Mouse (Mus musculus) thymus, postnatal 4 days (tissue): ENCODE measurements around the gene Gnptab.
A peak's percentile ranks its signal among the peaks of the same experiment; 100 is the strongest.
"Not testable (repeated sequence)": the region's sequence is repeated elsewhere in the genome, so short reads cannot be mapped to it uniquely, and the experiment has no call there.

Experiments
- DNase-seq: peaks from one replicate; pipeline ENCODE4 v3.0.0; 2021

Gnptab gene

DNA sequence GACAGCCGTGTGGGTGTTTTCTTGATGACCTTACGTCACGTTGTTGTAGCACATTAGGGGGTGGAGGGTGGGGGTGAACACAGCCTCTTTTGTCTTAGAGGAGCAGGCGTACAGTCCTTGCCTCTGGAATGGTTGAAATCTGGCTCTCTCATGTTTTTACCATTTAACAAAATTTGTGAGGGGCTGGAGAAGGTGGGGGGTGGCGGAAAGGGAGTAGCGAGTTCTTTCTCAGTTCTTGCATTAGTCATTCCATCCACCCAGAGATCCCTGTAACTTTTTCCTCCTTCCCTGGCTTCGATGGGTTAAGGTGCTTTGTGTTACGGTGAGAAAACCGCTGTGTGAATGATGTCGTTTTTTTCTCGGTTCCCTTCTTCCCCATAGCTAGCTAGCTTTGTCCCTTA, 41.2 kb downstream of the Gnptab start:
- DNase-seq = no peak

DNA sequence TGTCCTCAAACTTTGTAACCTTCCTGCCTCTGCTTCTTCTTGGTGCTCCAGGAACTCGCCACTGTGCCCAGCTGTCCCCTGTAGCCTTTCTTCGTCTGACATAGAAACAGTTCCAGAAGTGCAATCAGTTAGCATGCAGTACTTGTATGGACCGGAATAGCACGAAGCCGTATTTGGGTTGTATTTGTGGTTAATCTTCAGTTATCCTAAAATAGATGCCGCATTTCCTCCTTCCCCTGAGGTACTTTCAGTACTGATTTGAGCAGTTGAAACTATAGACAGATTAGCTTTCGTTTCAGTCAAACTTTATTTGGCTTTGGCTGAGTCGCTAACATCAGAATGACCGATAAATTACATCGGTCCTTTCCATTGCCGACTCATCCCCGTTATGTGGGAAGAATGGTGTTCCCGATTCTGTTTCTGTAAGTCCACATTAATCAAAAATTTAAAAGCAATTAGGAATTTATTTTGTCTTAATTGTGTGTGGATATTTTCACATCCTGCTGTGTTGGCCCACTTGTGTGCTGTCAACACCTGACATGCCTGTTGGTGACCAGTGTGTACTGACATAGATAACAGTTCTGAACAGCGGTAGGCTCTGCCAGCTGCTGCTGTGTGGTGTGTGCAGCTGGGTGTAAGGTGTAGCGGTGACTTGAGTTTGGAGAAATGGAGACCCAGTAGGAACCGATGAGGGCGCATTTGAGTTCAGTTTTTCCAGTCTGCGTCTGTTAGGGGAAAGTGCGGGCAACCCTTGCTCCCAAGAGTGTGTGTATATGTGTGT, 41.9 kb downstream of the Gnptab start:
- no peak for DNase-seq

DNA sequence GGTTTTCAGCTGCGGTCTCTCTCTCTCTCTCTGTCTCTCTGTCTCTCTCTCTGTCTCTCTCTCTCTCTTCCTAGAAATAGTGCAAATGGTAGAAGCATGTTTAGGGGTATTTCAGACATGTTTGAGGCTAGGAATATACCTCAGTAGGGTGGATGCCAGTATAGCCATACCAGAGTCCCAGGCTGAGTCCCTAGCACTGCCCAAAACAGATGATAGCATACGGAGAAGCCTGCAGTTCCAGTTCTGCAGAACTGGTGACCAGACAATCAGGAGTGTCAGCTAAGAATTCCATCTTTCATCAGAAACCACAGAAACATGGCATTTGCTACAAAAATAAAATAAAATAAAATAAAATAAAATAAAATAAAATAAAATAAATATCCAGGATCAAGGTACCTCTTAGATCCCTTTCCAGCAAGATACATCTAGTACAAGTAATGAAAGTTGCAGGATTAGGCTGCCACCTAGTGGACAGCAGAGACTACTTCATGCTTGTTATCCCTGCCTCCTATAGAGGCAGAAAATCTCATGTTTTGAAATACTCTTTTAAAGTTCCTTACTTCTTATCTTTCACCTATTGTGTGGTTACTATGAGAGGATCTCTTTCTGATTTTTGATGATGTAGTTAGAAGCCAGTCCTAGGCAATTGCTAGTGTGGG, 47.4 kb downstream of the Gnptab start:
- DNase-seq = peak; percentile 59

DNA sequence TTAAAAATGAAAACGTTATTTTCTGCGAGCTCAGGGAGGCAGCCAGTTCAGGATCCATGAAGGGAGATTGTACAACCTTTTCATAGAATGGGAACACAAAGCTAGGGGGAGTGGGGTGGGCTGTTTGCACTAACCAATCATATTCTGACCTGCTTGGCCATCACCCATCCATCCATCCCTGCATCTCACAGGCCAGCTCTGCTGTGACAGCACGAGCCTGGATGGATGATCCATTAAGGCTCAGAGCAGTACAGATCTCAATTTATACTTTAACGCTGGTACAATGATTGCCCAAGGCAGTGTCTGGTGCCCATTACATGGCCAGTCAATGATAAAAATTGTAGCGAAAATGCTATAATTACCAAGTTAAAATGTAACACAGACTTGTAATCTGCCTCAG, 48.0 kb downstream of the Gnptab start:
- DNase-seq = no peak

DNA sequence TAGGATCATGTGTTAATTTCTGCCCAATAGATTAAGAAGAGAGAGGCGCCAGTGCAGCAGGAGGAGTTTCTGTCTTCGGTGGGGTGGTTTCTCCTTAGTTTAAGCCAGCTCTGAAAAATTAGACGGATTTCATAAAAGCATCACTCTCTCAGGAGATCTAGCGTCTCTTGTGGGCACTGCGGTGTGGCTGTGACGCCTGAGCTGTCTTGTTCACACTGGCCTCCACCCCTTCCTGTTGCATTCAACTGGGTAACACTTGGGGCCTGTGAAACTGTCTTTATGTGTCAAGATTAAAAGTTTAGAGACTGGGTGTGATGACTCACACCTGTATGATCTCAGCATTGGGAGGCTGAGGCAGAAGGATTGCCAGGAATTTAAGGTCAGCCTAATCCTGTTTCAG, 49.1 kb downstream of the Gnptab start:
- DNase-seq = no peak

DNA sequence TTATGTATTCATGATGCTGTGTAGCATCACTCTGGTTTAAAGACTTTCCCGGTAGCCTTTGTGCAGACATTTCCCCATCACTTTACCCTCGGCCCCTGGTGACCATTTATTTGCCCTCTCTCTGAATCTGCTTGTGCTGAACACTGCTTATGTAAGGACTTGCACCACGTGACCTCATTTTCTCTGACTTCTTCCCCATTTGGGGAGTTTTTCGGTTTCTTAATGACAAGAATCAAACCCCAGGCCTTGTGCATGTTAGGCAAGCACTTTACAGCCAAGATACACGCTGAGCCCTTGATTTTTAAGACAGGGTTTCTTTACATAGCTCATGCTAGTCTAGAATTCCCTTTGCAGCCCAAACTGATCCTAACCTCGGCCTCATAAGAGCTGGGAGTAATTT, 62.3 kb downstream of the Gnptab start:
- DNase-seq = no peak

DNA sequence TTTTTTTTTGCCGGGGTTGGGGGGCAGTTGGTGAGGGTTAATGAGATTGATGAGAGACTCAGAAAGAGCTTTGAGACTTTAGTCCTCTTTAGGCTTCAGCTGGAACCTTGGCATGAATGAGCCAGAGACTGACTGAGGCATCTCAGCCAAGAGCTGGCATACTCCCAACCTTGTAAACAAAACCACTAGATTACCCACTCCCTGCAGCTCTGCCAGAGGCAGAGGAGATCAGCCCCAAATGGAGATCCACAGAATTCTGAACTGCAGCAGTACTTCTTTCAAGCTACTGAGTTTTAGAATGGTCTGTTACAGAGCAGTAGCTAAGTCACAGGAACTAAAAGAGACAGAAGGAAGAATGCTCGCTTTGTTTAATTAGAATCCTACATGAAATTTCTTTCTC, 72.3 kb downstream of the Gnptab start:
- no peak for DNase-seq

DNA sequence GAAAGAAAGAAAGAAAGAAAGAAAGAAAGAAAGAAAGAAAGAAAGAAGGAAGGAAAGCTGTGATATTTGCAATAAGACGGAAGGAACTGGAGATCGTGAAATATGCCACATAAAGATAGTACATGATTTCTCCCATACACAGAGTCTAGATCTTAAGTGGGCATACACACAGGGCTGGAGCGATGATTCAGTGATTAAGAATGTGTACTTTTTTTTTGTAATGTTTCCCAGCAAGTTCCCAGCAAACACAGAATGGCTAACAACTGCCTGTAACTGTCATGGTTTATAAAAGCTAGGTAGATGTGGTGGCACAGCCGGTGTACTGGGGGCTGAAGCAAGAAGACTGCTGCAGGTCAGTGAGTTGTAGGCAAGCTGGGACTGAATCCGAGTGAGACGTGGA, 73.1 kb downstream of the Gnptab start:
- DNase-seq = no peak

DNA sequence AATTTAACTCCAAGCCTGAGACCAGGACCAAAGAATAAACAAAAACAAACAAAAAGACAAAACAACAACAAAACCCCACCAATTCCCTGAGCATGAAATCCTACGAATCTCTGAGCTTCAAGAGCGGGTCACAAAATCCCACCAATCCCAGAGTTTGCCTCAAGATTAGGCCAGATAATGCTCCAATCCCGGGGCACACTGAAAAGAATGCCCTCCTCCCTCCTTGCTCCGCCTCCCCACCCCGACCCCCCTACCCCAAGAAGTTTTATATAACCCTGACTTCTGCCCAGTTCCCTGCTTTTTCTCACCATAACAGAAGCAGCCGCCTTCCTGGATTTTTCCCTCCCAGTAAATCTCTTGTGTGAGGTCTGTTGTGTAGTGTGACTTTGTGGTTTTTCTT, 78.9 kb downstream of the Gnptab start:
- no peak for DNase-seq

DNA sequence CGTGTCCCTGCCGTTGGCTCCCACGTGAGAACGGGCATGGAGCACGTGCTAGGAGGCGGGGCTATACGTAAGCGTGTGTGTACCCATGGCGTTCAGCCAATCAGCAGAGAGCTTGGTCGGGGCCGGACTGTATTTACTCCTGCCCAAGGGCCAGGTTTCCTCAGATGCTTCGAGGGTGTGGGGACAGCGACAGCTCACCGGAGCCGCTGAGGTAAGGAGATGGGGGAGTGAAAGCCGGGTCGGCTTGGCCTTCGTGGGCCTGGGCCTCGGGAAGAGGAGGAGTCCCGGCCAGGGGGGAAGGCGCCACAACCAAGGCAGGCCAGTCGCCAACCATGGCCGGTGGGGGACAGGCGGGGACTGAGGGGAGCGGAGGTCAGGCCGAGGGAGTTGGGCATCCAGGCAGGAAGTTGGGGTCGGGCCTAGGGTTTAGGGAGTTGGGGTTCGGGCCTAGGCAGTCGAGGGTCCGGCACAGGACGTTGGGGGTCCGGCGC, 80.6 kb downstream of the Gnptab start, which contains the start of gene Sycp3:
TSS of gene Sycp3 (plus strand) at position 68 of the 491 bp plus-strand sequence.
- DNase-seq = no peak

DNA sequence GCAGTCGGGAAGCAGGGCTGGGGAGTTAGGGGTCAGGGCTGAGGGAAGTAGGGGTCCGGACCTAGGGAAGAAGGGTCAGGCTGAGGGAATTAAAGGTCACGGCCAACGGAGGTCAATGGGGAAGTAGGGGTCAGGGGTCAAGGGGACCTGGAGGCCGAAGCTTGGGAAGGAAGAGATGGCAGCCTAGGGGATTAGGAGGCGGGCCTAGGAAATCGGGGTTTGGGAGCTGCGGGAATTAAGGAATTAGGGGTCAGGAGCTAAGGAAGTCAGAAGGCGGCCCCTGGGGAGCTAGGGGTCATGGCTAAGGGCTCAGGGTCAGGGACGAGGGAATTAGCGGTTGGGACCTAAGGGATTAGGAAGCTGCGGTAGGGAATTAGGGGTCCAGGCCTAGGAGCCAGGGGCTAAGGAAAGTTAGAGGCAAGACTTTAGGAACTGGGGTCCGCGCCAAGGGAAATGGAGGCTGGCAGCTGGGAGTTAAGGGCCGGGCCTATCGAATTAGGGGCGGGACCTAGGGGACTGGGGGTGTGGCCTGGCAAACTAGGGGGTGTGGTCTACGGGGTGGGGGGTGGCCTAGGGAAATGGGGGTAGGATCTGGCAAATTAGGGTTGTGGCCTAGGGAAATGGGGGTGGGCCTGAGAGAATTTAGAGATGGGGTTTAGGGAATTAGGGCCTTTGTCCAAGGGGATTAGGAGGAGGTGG, 81.3 kb downstream of the Gnptab start:
- DNase-seq = no peak

DNA sequence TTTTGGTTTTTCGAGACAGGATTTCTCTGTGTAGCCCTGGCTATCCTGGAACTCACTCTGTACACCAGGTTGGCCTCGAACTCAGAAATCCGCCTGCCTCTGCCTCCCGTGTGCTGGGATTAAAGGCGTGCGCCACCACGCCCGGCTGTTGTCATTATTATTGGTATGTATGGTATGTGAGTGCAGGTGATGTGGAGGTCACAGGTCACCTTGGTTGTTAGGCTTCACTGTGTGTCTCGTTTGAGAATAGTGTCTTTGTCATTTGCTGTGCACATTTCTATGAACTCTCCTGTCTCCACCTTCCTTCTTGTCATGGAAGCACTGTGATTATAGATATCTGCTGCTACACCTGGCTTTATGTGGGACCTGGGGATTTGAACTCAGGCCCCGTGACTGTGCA, 103.9 kb downstream of the Gnptab start:
- not testable (repeated sequence) for DNase-seq

DNA sequence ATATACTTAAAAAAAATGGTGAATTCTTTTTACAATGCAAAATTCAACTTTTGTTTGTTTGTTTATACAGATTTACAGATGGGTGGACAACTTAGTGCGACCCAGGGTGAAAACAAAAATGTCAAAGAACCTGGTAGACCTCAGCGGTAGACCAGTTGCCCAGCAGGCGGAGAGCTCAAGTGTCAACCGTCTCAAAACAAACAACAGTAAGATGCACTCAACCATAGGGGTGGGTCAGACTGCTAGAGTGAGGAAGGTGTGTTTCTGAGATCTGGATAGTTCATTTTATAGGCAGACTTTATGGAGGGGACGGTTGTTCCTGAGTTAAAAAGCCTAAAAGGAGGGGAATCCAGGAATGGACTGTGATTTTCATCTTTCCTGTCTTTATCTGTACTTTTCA, 109.7 kb downstream of the Gnptab start:
- DNase-seq = no peak

DNA sequence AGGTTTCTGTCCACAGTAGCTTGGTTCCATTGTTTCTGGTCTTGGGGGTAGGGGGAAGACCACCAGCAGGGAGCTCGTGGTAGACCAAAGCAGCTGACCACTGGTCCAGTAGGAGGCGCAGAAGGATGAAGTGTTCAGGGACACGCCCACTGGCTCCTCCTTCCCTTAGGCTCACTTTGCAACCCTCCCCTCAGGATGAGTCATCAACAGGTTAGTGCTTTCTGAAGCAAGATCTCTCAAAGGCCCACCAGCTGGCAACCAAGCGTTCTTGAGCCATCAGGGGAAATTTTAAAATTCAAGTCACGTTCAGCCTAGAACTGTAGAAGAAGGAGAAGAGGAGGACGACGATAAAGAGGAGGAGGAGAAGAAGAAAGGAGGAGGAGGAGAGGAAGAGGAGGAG, 112.7 kb downstream of the Gnptab start:
- no peak for DNase-seq

DNA sequence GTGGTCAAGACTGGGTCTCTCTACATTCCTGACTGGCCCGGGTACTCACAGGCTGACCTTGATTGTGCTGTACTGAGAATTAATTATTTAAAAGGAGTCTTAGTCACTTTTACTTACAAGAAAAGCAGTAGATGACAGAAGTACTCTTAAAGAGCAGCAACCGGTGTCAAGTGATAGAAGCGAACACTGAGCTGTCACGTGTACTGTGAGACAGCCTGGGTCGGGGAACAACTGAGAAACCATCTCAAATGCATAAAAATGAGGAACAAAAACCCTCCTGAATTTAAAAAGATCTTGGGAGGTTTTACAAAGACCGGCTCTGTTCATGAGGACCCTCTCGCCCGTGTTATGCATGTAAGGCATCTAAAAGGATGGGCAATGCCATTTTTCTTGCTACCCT, 113.7 kb downstream of the Gnptab start:
- DNase-seq = no peak

DNA sequence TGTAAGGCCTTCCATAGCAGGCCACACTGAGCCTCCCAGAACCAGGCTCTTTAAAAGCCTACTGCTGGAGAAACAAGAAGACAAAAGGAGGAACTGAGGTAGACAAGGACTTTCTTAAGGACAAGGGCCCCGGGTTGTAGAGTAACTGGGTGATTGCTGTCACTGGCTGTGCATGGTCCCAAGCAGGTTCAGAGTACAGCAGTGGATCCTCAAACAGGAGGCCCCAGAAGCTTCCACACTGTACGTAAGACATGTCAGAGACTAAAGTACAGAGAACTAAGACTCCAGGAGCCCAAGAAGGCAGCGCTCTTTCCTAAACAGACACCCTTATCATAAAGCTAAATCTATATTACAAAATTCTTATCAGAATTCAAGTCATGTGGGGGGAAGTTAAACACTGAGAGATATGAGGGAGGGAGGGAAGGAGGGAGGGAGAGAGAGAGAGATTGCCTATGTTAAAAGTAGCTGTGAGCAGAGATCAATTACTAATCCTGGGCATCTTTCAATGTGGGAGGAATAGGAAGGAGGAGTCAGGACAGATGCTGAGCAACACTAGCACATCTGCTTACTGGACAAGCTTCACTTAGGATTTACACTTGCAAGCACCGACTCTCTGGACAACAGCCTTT, 116.1 kb downstream of the Gnptab start:
- DNase-seq = no peak
